Mouse (Mus musculus) stomach, postnatal 0 days (tissue): ENCODE data around the gene Myl12a.

Experiments
- CTCF ChIP-seq: IDR thresholded peaks from 2 replicates; pipeline ENCODE4 v1.5.1; 2016; ENCODE audit warnings: antibody characterized with exemption, low read depth, mild to moderate bottlenecking, moderate library complexity
- EP300 ChIP-seq: optimal IDR thresholded peaks from 2 replicates; pipeline ENCODE3; 2016; ENCODE audit warnings: antibody characterized with exemption

DNA sequence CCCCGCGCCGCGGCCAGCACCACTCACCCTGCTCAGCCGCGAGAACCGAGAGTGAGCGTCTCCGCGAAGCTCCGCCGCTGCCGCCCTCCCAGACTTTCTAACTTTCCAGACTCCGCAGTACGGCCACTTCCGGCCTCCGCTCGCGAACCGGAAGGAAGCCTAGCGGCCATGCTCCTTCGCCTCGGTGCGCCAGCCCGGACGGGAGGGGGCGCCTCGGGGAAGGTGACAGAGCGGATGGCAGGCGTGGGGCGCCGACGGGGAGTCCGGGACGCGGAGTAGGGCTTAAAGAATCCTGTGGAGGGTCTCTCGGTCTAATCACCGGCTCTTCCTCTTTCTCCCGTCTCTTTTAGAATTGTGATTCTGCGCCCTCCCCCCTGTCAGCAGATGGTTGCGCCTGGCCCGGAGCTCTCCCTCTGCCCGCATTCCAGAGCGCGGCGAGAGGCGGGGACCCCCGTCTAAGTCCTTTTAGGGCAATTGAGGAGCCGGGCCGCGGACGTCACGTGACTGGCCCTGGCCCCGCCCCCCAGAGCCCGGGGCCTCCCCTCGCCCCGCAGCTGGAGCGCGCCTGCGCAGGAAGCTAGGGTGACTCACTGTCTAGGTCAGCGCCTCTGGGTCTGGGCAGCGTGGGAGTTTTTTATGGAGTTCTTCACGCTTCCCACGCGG lies 466 bp downstream of the Myl12a start, which contains the start of gene Myom1:
- TF ChIP-seq EP300 (no peak), CTCF (peak; percentile 73)
